Mouse (Mus musculus): Measurements from ENCODE around the gene Ccnt1. TPM values are rescaled to one million over a fixed set of nuclear protein-coding genes. Genes with fewer than 3 reads are reported as not detected.

Ccnt1 gene
- polyA plus RNA-seq, 1 experiment from 2014 or later, result 61.4 TPM

- WGBS, result 2% methylated on average over 12 of the region's 12 CpGs
- H3K9ac ChIP-seq (replicated peaks; ENCODE audit: low read length), result peak overlapping the region; percentile 90
- H3K27me3 ChIP-seq (ENCODE audit: control insufficient read depth, insufficient read depth, low read length), result no peaks in the 10 kb centered on the region
- no peaks in the 10 kb centered on the region for H3K36me3 ChIP-seq (replicated peaks; ENCODE audit: control insufficient read depth, insufficient read depth, low read depth, low read length)
- H3K4me1 ChIP-seq (ENCODE audit: control insufficient read depth, insufficient read depth, low read length), result peaks cover 2% of the 10 kb centered on the region; the same call in 1 of the 2 replicates
- H3K4me3 ChIP-seq (ENCODE audit: low read depth, low read length), result peak overlapping the region; percentile 87
- no peak for ATAC-seq (replicated peaks; ENCODE audit: insufficient number of reproducible peaks, low FRiP score, low TSS enrichment, low read depth)
- DNase-seq (ENCODE audit: low spot score), result peak; percentile 56
- peak overlapping the region; percentile 71 for H3K27ac ChIP-seq (replicated peaks; ENCODE audit: low read depth, low read length)
- peak overlapping the region; percentile 92 for H3K4me2 ChIP-seq (ENCODE audit: low read depth, low read length)
- H3K9me3 ChIP-seq (replicated peaks; ENCODE audit: control insufficient read depth, low read length), result no peaks in the 10 kb centered on the region
Measured at GRCm38 (mm10) chr15:98610131-98610633, 39.5 kb upstream of the Ccnt1 start.

DNA sequence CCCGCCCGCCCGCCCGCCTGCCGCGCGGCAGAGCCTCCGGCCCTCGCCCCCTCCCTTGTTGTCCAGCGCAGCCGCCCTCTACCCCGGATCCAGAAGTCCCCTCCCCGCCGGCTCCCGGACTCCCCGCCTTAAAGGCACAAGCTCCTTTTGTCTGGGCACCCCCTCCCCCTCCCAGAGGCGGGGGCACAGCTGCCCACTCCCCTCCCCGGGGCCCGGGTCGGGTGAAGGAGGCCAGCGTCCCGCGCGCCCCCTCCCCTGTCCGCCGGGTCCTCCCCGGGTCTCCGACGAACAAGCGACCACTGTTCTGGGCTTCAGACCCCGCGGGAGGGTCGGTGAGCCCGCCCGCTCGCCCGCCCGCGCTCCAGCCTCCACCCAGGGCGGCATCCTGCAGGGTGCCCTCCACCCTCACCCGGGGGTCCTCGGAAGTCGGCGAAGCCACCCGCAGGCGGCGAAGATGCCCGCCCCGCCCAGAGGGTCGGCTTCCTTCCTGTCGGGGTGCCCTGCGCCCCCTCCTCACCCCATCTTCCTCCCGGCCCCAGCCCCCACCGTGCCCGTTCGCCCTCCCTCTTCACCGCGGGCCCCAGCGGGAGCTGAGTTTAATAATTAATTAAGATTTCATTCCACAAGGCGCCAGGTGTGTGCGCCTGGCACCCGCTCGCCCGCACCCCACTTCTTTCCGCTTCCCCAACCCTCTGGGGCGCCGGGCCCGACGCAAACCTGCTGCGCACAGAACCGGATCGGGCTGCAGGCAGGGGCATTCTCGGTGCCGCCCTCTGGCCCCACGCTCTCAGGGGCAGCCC is 38.8 kb upstream of the Ccnt1 start, which contains the start of gene Adcy6:
Gene Adcy6 (minus strand): TSS at position 746 of the 800 bp plus-strand sequence.
- no peaks in the 10 kb centered on the region for H3K36me3 ChIP-seq (replicated peaks; ENCODE audit: control insufficient read depth, insufficient read depth, low read depth, low read length)
- peak within 1 kb of the TSS; percentile 92 for H3K4me2 ChIP-seq (ENCODE audit: low read depth, low read length)
- ATAC-seq (replicated peaks; ENCODE audit: insufficient number of reproducible peaks, low FRiP score, low TSS enrichment, low read depth) (peak; percentile 84), DNase-seq (ENCODE audit: low spot score) (peak; percentile 90)
- no peaks in the 10 kb centered on the region for H3K9me3 ChIP-seq (replicated peaks; ENCODE audit: control insufficient read depth, low read length)
- peak within 1 kb of the TSS; percentile 90 for H3K9ac ChIP-seq (replicated peaks; ENCODE audit: low read length)
- peaks cover 2% of the 10 kb centered on the region; the same call in 1 of the 2 replicates for H3K4me1 ChIP-seq (ENCODE audit: control insufficient read depth, insufficient read depth, low read length)
- no peaks in the 10 kb centered on the region for H3K27me3 ChIP-seq (ENCODE audit: control insufficient read depth, insufficient read depth, low read length)
- under 1% methylated on average over 57 of the region's 75 CpGs for WGBS
- H3K4me3 ChIP-seq (ENCODE audit: low read depth, low read length), result peak within 1 kb of the TSS; percentile 87
- H3K27ac ChIP-seq (replicated peaks; ENCODE audit: low read depth, low read length), result peak within 1 kb of the TSS; percentile 71

DNA sequence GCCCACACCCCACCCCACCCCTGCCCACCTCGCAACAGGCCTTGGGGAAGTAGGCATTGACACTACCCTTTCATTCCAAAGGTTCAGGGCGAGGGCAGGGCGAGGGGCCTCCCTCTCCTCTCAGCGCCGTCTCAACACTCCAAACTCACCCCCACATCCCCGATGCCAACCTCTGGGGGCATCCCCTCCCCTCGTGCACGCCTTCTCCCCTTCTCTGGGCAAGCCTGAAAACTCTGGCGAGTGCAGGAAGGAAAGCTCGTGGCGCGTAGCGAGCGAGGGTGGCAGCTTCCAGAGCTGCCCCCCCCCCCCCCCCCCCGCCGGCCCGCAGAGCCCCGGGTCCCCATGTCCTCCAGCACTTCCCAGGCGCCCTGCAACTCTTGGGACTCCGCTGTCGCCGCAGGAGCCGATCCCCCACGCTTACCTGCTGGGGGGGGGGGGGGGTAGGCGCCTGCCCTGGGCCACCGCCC is 38.1 kb upstream of the Ccnt1 start:
- H3K36me3 ChIP-seq (replicated peaks; ENCODE audit: control insufficient read depth, insufficient read depth, low read depth, low read length), result no peaks in the 10 kb centered on the region
- WGBS, result 0% methylated on average over 9 of the region's 26 CpGs
- DNase-seq (ENCODE audit: low spot score), result no peak

GRCm38 (mm10) chr15:98608058-98608783 is 37.5 kb upstream of the Ccnt1 start:
- 5% methylated on average over 9 of the region's 10 CpGs for WGBS
- H3K36me3 ChIP-seq (replicated peaks; ENCODE audit: control insufficient read depth, insufficient read depth, low read depth, low read length), result peaks cover 2% of the 10 kb centered on the region; the same call in 1 of the 2 replicates
- DNase-seq (ENCODE audit: low spot score), result no peak
- peak overlapping the region; percentile 90 for H3K9ac ChIP-seq (replicated peaks; ENCODE audit: low read length)
- no peaks in the 10 kb centered on the region for H3K27me3 ChIP-seq (ENCODE audit: control insufficient read depth, insufficient read depth, low read length)
- H3K9me3 ChIP-seq (replicated peaks; ENCODE audit: control insufficient read depth, low read length), result no peaks in the 10 kb centered on the region
- H3K27ac ChIP-seq (replicated peaks; ENCODE audit: low read depth, low read length), result peak overlapping the region; percentile 71
- peak overlapping the region; percentile 92 for H3K4me2 ChIP-seq (ENCODE audit: low read depth, low read length)
- no peak for ATAC-seq (replicated peaks; ENCODE audit: insufficient number of reproducible peaks, low FRiP score, low TSS enrichment, low read depth)
- peak overlapping the region; percentile 87 for H3K4me3 ChIP-seq (ENCODE audit: low read depth, low read length)
- H3K4me1 ChIP-seq (ENCODE audit: control insufficient read depth, insufficient read depth, low read length), result peaks cover 2% of the 10 kb centered on the region; the same call in 1 of the 2 replicates

More for the DNA sequence above, 38.1 kb upstream of the Ccnt1 start:
- Histone ChIP-seq H3K4me2 (ENCODE audit: low read depth, low read length) (peak overlapping the region; percentile 92), H3K9ac (replicated peaks; ENCODE audit: low read length) (peak overlapping the region; percentile 90), H3K27me3 (ENCODE audit: control insufficient read depth, insufficient read depth, low read length) (no peaks in the 10 kb centered on the region), H3K27ac (replicated peaks; ENCODE audit: low read depth, low read length) (peak overlapping the region; percentile 71), H3K9me3 (replicated peaks; ENCODE audit: control insufficient read depth, low read length) (no peaks in the 10 kb centered on the region), H3K4me1 (ENCODE audit: control insufficient read depth, insufficient read depth, low read length) (peaks cover 2% of the 10 kb centered on the region; the same call in 1 of the 2 replicates), H3K4me3 (ENCODE audit: low read depth, low read length) (peak overlapping the region; percentile 87)
- ATAC-seq (replicated peaks; ENCODE audit: insufficient number of reproducible peaks, low FRiP score, low TSS enrichment, low read depth), result peak; percentile 14; the same call in 1 of the 2 replicates

DNA sequence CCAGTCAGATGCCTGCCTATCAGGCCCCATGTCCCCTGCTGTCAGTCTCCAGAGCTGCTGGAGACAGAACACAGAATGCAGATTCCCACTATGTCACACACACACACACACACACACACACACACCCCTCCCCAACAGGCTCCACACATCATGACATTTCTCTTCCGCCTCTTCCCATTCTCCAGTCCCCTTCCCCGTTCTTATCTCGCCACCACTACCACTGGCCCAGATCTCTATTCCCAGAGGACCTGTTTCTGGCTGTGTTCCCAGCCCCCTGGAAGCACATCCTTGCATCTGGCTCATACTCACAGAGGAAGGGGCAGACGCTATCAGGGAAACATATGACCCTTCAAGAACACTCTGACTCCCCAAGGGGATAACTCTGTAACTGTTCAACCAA is 36.8 kb upstream of the Ccnt1 start:
- DNase-seq (ENCODE audit: low spot score) (no peak), ATAC-seq (replicated peaks; ENCODE audit: insufficient number of reproducible peaks, low FRiP score, low TSS enrichment, low read depth) (no peak)
- Histone ChIP-seq H3K27ac (replicated peaks; ENCODE audit: low read depth, low read length) (no peak overlapping the region), H3K9me3 (replicated peaks; ENCODE audit: control insufficient read depth, low read length) (no peaks in the 10 kb centered on the region), H3K9ac (replicated peaks; ENCODE audit: low read length) (peak overlapping the region; percentile 9), H3K4me2 (ENCODE audit: low read depth, low read length) (peak overlapping the region; percentile 92), H3K36me3 (replicated peaks; ENCODE audit: control insufficient read depth, insufficient read depth, low read depth, low read length) (peaks cover 2% of the 10 kb centered on the region; the same call in 1 of the 2 replicates), H3K4me3 (ENCODE audit: low read depth, low read length) (peak overlapping the region; percentile 87), H3K4me1 (ENCODE audit: control insufficient read depth, insufficient read depth, low read length) (peaks cover 2% of the 10 kb centered on the region; the same call in 1 of the 2 replicates), H3K27me3 (ENCODE audit: control insufficient read depth, insufficient read depth, low read length) (no peaks in the 10 kb centered on the region)
- 24% methylated on average over 4 of the region's 4 CpGs for WGBS

DNA sequence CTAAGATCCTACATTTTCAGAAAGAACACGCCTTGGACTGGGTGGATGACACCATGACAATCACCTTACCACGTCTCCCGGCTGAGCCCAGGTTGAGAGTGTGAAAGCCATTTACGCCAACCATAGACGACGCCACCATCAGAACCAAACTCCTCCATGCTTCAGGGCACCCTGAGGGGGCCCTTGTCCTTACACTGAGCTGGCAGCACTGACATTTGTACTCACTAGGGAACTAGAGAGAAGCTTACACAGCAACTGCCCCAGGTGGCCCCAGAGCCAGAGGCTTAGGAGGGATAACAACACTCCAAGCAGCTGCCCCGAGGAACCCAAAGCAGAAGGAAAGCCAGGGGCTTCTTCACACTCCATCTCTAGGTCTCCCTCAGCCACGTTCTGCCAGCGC is 36.0 kb upstream of the Ccnt1 start:
- Histone ChIP-seq H3K9ac (replicated peaks; ENCODE audit: low read length) (no peak overlapping the region), H3K36me3 (replicated peaks; ENCODE audit: control insufficient read depth, insufficient read depth, low read depth, low read length) (peaks cover 3% of the 10 kb centered on the region; the same call in 1 of the 2 replicates), H3K27me3 (ENCODE audit: control insufficient read depth, insufficient read depth, low read length) (no peaks in the 10 kb centered on the region), H3K27ac (replicated peaks; ENCODE audit: low read depth, low read length) (no peak overlapping the region), H3K4me1 (ENCODE audit: control insufficient read depth, insufficient read depth, low read length) (peaks cover 2% of the 10 kb centered on the region; the same call in 1 of the 2 replicates), H3K9me3 (replicated peaks; ENCODE audit: control insufficient read depth, low read length) (no peaks in the 10 kb centered on the region), H3K4me3 (ENCODE audit: low read depth, low read length) (no peak overlapping the region), H3K4me2 (ENCODE audit: low read depth, low read length) (no peak overlapping the region)
- WGBS, result 62% methylated on average over 9 of the region's 9 CpGs
- DNase-seq (ENCODE audit: low spot score), result no peak
- ATAC-seq (replicated peaks; ENCODE audit: insufficient number of reproducible peaks, low FRiP score, low TSS enrichment, low read depth), result no peak

GRCm38 (mm10) chr15:98606051-98606536 is 35.4 kb upstream of the Ccnt1 start:
- H3K27ac ChIP-seq (replicated peaks; ENCODE audit: low read depth, low read length), result no peak overlapping the region
- ATAC-seq (replicated peaks; ENCODE audit: insufficient number of reproducible peaks, low FRiP score, low TSS enrichment, low read depth), result no peak
- H3K9ac ChIP-seq (replicated peaks; ENCODE audit: low read length), result no peak overlapping the region
- H3K36me3 ChIP-seq (replicated peaks; ENCODE audit: control insufficient read depth, insufficient read depth, low read depth, low read length), result peaks cover 4% of the 10 kb centered on the region; the same call in 1 of the 2 replicates
- H3K4me3 ChIP-seq (ENCODE audit: low read depth, low read length), result no peak overlapping the region
- H3K4me1 ChIP-seq (ENCODE audit: control insufficient read depth, insufficient read depth, low read length), result peaks cover 2% of the 10 kb centered on the region; the same call in 1 of the 2 replicates
- WGBS, result 93% methylated on average over 12 of the region's 12 CpGs
- H3K9me3 ChIP-seq (replicated peaks; ENCODE audit: control insufficient read depth, low read length), result no peaks in the 10 kb centered on the region
- no peaks in the 10 kb centered on the region for H3K27me3 ChIP-seq (ENCODE audit: control insufficient read depth, insufficient read depth, low read length)
- H3K4me2 ChIP-seq (ENCODE audit: low read depth, low read length), result no peak overlapping the region
- DNase-seq (ENCODE audit: low spot score), result no peak
